Mouse (Mus musculus) heart, embryonic 10.5 days (tissue): ENCODE results near the gene Pithd1. TPM values are rescaled to one million over a fixed set of nuclear protein-coding genes. Genes with fewer than 3 reads are reported as not detected.

ENCODE experiments used
- DNase-seq: peaks from one replicate; pipeline ENCODE4 v3.0.0-alpha.2; 2017; ENCODE audit warnings: low spot score
- H3K27ac ChIP-seq: fragments of 300-500 bp; sonication (generic); 2 replicates; pipeline ENCODE4 v1.5.1; 2016; ENCODE audit warnings: mild to moderate bottlenecking
- H3K27me3 ChIP-seq: fragments of 300-500 bp; sonication (generic); 2 replicates; pipeline ENCODE4 v1.6.1; 2016; ENCODE audit warnings: mild to moderate bottlenecking; ENCODE audit not compliant: poor library complexity, insufficient read depth, severe bottlenecking
- H3K36me3 ChIP-seq: fragments of 300-500 bp; sonication (generic); 2 replicates; pipeline ENCODE4 v1.6.1; 2016; ENCODE audit warnings: mild to moderate bottlenecking, moderate library complexity
- H3K4me1 ChIP-seq: fragments of 300-500 bp; sonication (generic); 2 replicates; pipeline ENCODE4 v1.6.1; 2016; ENCODE audit warnings: mild to moderate bottlenecking
- H3K4me3 ChIP-seq: fragments of 300-500 bp; sonication (generic); 2 replicates; pipeline ENCODE4 v1.5.1; 2016; ENCODE audit warnings: mild to moderate bottlenecking, moderate library complexity
- H3K9me3 ChIP-seq: fragments of 300-500 bp; sonication (generic); 2 replicates; pipeline ENCODE4 v1.6.1; 2016; ENCODE audit warnings: mild to moderate bottlenecking, moderate library complexity
- WGBS: fragments of 180-500 bp; shearing (Covaris S2); methylation state at CpG from one replicate; pipeline ENCODE4 v1.1.7; 2016; 5-methylcytosine and 5-hydroxymethylcytosine counted together
- polyA plus RNA-seq: library from polyadenylated mRNA; unstranded; fragments of >200 nt; fragmentation: Nextera tagmentation; extraction: Ambion mirVana; gene quantifications from 2 replicates; pipeline ENCODE4 v1.2.1, GENCODE M21; 2016

Gene Pithd1
- polyA plus RNA-seq, 1 experiment from 2014 or later: 67.8 TPM

DNA sequence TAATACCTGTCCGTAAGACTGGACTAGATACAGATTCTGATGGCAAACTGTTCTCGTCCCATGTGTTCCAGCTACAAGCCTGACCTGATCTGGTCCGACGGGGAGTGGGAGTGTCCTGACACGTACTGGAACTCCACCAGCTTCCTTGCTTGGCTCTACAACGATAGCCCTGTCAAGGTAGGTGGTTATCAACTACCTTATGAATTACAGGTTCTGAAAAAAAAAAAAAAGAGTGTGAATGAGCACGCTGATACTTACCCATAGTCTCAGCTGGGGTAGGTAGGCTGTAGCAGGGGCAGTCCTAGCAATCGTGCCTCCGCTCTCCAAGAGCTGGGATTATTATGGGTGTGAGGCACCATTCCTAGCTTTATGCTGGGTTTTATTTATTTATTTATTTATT lies 57.2 kb downstream of the Pithd1 start:
- H3K4me3 ChIP-seq: no peak overlapping the region
- peaks cover 9% of the 10 kb centered on the region for H3K4me1 ChIP-seq
- WGBS: 85% methylated on average over 9 of the region's 9 CpGs
- H3K9me3 ChIP-seq: no peaks in the 10 kb centered on the region
- no peak for DNase-seq
- H3K36me3 ChIP-seq: peaks cover 36% of the 10 kb centered on the region
- no peak overlapping the region for H3K27ac ChIP-seq
- H3K27me3 ChIP-seq: no peaks in the 10 kb centered on the region

GRCm38 (mm10) chr4:135929405-135929804 lies 57.7 kb downstream of the Pithd1 start:
- Histone ChIP-seq H3K27ac (no peak overlapping the region), H3K4me3 (no peak overlapping the region), H3K27me3 (no peaks in the 10 kb centered on the region), H3K4me1 (peaks cover 9% of the 10 kb centered on the region), H3K9me3 (no peaks in the 10 kb centered on the region), H3K36me3 (peaks cover 39% of the 10 kb centered on the region)
- WGBS: 75% methylated on average over 5 of the region's 5 CpGs
- no peak for DNase-seq

DNA sequence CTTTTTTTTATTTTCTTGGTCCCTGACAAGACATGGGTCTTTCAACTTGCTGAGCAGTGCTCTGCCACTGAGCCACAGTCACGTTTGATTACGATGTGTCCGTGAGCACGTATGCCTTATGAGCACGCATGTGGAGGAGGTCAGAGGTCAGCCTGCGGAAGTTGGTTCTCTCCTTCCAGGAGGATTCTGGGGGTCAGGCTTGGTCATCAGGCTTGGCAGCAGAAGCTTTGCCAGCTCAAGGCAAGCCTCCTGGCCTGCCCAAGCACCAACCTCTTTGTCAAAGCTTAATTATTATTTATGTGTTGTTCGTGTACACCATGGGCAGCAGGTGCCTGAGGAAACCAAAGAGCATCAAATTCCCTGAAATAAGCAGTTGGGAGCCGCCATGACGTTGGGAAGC lies 58.7 kb downstream of the Pithd1 start:
- H3K9me3 ChIP-seq: no peaks in the 10 kb centered on the region
- peaks cover 33% of the 10 kb centered on the region for H3K36me3 ChIP-seq
- WGBS: 91% methylated on average over 9 of the region's 9 CpGs
- H3K27me3 ChIP-seq: no peaks in the 10 kb centered on the region
- peaks cover 9% of the 10 kb centered on the region for H3K4me1 ChIP-seq
- DNase-seq: no peak
- H3K4me3 ChIP-seq: no peak overlapping the region
- no peak overlapping the region for H3K27ac ChIP-seq

- Histone ChIP-seq H3K36me3 (peaks cover 28% of the 10 kb centered on the region; the same call in 1 of the 2 replicates), H3K27me3 (no peaks in the 10 kb centered on the region), H3K27ac (no peak overlapping the region), H3K4me1 (peaks cover 11% of the 10 kb centered on the region), H3K9me3 (no peaks in the 10 kb centered on the region), H3K4me3 (no peak overlapping the region)
- no peak for DNase-seq
- WGBS: 92% methylated on average over 3 of the region's 3 CpGs
These were observed 60.2 kb downstream of the Pithd1 start for GRCm38 (mm10) chr4:135926861-135927260.

- WGBS: 67% methylated on average over 10 of the region's 10 CpGs
- no peak for DNase-seq
- Histone ChIP-seq H3K27me3 (no peaks in the 10 kb centered on the region), H3K27ac (no peak overlapping the region), H3K4me3 (no peak overlapping the region), H3K4me1 (peaks cover 16% of the 10 kb centered on the region), H3K36me3 (peaks cover 28% of the 10 kb centered on the region; the same call in 1 of the 2 replicates), H3K9me3 (no peaks in the 10 kb centered on the region)
These were observed 60.8 kb downstream of the Pithd1 start for GRCm38 (mm10) chr4:135926195-135926808.

Other genes starting within 250 kb of the Pithd1 start
- gene Myom3, start 227.5 kb downstream of the Pithd1 start, polyA plus RNA-seq: 0.05 TPM in 1 of 2 replicates, not detected in the other
- gene Srsf10, start 131.5 kb downstream of the Pithd1 start, polyA plus RNA-seq: 188 and 227 TPM in 2 replicates
- gene Pnrc2, start 113.4 kb downstream of the Pithd1 start, polyA plus RNA-seq: 121 and 150 TPM in 2 replicates
- 0.60 and 1.4 TPM in 2 replicates for gene Cnr2, start 91.9 kb downstream of the Pithd1 start, polyA plus RNA-seq
- gene Fuca1, start 66.5 kb downstream of the Pithd1 start, polyA plus RNA-seq: 44.2 and 51.2 TPM in 2 replicates
- 67.5 and 77.1 TPM in 2 replicates for gene Hmgcl, start 40.8 kb downstream of the Pithd1 start, polyA plus RNA-seq
- gene Gale, start 23.5 kb downstream of the Pithd1 start, polyA plus RNA-seq: 46.0 and 48.0 TPM in 2 replicates
- 105 and 134 TPM in 2 replicates for gene Lypla2, start 14.6 kb downstream of the Pithd1 start, polyA plus RNA-seq
- 35.6 and 36.1 TPM in 2 replicates for gene Eloa, start 34.5 kb upstream of the Pithd1 start, polyA plus RNA-seq
- 336 and 390 TPM in 2 replicates for gene Rpl11, start 66.2 kb upstream of the Pithd1 start, polyA plus RNA-seq
- gene Id3, start 156.2 kb upstream of the Pithd1 start, polyA plus RNA-seq: 324 and 492 TPM in 2 replicates
- 6.3 and 6.6 TPM in 2 replicates for gene E2f2, start 185.1 kb upstream of the Pithd1 start, polyA plus RNA-seq
- gene Asap3, start 219.1 kb upstream of the Pithd1 start, polyA plus RNA-seq: 3.4 and 3.7 TPM in 2 replicates